Mouse (Mus musculus): ENCODE measurements around the gene Pias4. TPM values are rescaled to one million over a fixed set of nuclear protein-coding genes. Genes with fewer than 3 reads are reported as not detected.
A peak's percentile ranks its signal among the peaks of the same experiment; 100 is the strongest.

The Pias4 gene
- polyA plus RNA-seq, 1 experiment from 2014 or later = 59.2 TPM

DNA sequence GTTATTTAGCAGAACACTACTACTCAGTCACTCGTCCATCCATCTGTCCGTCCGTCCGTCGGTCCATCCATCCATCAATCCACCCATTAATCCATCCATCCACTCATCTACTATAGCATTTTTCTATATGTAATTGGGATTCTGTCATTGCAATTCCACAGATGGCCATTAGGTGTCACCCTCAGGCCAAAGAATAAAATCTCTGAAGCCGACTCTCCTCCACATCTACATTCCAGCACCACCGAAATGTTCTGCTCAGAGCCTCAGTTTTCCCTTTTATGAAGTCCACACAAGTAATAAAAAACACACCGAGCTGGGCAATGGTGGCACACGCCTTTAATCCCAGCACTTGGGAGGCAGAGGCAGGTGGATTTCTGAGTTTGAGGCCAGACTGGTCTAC, 30.5 kb upstream of the Pias4 start:
- no peaks in the 10 kb centered on the region for H3K9me3 ChIP-seq
- H3K27ac ChIP-seq = no peak overlapping the region
- no peak overlapping the region for H3K4me2 ChIP-seq
- peaks cover 3% of the 10 kb centered on the region for H3K4me1 ChIP-seq
- no peak for ATAC-seq (replicated peaks)
- no peak overlapping the region for H3K4me3 ChIP-seq
- WGBS = 0% methylated on average over 9 of the region's 9 CpGs
- no peaks in the 10 kb centered on the region for H3K36me3 ChIP-seq (replicated peaks)
- no peak overlapping the region for H3K9ac ChIP-seq
- H3K27me3 ChIP-seq (replicated peaks) = peaks cover 22% of the 10 kb centered on the region

- no peak for ATAC-seq (replicated peaks)
- Histone ChIP-seq H3K9me3 (no peaks in the 10 kb centered on the region), H3K9ac (no peak overlapping the region), H3K4me3 (no peak overlapping the region), H3K27me3 (replicated peaks) (peaks cover 22% of the 10 kb centered on the region), H3K4me2 (no peak overlapping the region), H3K27ac (no peak overlapping the region), H3K4me1 (peaks cover 6% of the 10 kb centered on the region), H3K36me3 (replicated peaks) (no peaks in the 10 kb centered on the region)
- 51% methylated on average over 6 of the region's 6 CpGs for WGBS
Measured at GRCm38 (mm10) chr10:81197305-81197704, 29.6 kb upstream of the Pias4 start.

- H3K9ac ChIP-seq = no peak overlapping the region
- peaks cover 22% of the 10 kb centered on the region for H3K27me3 ChIP-seq (replicated peaks)
- WGBS = 71% methylated on average over 11 of the region's 11 CpGs
- H3K36me3 ChIP-seq (replicated peaks) = no peaks in the 10 kb centered on the region
- ATAC-seq (replicated peaks) = no peak
- H3K27ac ChIP-seq = no peak overlapping the region
- H3K4me1 ChIP-seq = peaks cover 13% of the 10 kb centered on the region
- no peak overlapping the region for H3K4me2 ChIP-seq
- no peak overlapping the region for H3K4me3 ChIP-seq
- no peaks in the 10 kb centered on the region for H3K9me3 ChIP-seq
Measured at GRCm38 (mm10) chr10:81196470-81197065, 28.8 kb upstream of the Pias4 start.

DNA sequence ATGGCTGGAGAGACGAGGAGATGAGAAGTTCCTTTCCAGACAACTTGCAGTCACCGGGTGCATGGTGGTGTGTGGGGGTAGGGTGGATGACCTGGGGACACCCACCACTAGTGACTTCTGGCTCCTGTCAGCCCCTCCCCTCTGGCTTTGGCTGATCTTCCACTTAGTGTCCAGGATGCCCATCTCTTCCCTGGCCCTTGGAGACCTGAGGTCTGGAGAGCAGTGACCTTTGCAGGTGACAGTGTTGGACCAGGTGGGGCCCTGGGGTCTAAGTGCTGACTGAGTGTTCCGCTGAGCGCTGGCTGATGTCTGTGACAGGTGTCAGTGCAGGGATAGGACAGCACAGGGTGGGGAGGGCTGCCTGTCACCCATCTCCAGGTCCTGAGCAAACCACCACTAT, 27.6 kb upstream of the Pias4 start:
- H3K27ac ChIP-seq = no peak overlapping the region
- ATAC-seq (replicated peaks) = no peak
- H3K9ac ChIP-seq = no peak overlapping the region
- WGBS = 73% methylated on average over 4 of the region's 4 CpGs
- H3K4me1 ChIP-seq = peaks cover 18% of the 10 kb centered on the region
- H3K36me3 ChIP-seq (replicated peaks) = peaks cover 7% of the 10 kb centered on the region; the same call in 1 of the 2 replicates
- no peak overlapping the region for H3K4me3 ChIP-seq
- H3K27me3 ChIP-seq (replicated peaks) = peaks cover 22% of the 10 kb centered on the region
- no peaks in the 10 kb centered on the region for H3K9me3 ChIP-seq
- no peak overlapping the region for H3K4me2 ChIP-seq

DNA sequence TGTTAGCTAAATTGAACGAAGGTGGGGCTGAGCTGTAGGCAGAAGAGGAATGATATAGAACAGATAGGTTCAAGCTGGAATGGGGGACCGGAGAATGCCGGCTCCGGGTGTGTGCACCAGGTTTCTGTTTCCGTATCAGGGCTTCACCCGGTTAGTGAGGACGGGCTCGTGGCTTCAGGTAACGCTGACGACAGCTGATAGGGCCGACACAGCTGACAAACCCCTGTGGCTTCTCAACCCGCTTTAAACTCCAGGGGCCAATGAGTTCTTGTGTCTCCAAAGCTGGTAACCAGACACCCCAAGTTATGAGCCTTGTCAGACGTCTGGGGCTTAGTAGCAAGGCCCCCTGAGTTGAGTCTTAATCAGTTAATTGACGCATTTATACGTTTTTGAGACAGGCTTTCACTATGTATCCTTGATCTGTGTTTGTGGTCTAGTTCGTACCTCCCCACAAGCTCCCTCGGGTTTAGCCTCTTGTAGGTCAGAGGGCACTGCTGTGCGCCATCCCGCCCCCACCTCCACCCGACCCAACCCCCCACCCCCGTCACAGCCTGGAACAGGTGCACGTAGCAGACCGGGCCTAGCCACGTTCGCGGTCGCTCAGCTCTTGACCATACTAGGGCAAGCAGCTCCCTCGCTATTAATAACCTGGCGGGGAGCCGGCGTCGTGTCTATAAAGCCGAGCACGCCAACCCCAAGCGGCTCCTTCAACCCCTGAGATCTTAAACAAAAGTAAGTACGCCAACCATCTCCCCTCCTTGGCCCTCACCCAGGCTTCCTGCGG, 26.5 kb upstream of the Pias4 start:
- peaks cover 22% of the 10 kb centered on the region for H3K27me3 ChIP-seq (replicated peaks)
- no peak overlapping the region for H3K27ac ChIP-seq
- no peak overlapping the region for H3K9ac ChIP-seq
- ATAC-seq (replicated peaks) = no peak
- H3K36me3 ChIP-seq (replicated peaks) = peaks cover 12% of the 10 kb centered on the region; the same call in 1 of the 2 replicates
- WGBS = 16% methylated on average over 37 of the region's 37 CpGs
- no peak overlapping the region for H3K4me2 ChIP-seq
- no peak overlapping the region for H3K4me3 ChIP-seq
- peaks cover 18% of the 10 kb centered on the region for H3K4me1 ChIP-seq
- H3K9me3 ChIP-seq = no peaks in the 10 kb centered on the region

DNA sequence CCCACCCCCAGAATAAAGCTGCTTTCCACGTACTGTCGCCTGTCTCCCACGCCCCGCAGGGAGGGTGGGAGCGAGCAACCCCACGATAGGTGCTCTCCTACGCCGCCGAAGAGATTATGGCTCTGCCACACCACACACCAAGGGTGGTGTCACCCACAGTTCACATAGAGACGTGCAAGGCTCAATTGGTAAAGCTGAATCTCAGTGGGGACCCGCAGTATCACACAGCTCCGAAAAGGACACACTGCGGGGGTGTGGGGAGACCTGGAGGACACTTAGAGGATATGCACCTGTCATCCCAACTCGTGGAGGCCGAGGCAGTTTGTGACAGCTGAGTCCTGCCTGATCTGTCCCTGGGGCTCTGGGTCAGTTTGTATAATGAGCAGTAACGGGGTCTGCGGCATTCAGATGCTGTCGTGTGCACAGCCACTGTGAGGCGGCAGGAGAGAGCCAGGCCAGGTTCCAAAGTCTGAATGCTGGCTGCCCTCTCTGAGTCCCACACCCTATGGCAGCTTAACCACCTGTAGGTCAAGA, 25.3 kb upstream of the Pias4 start:
- H3K27me3 ChIP-seq (replicated peaks) = peaks cover 22% of the 10 kb centered on the region
- peak; percentile 48 for ATAC-seq (replicated peaks)
- H3K9me3 ChIP-seq = no peaks in the 10 kb centered on the region

GRCm38 (mm10) chr10:81192270-81192967, 24.7 kb upstream of the Pias4 start:
- peaks cover 12% of the 10 kb centered on the region; the same call in 1 of the 2 replicates for H3K36me3 ChIP-seq (replicated peaks)
- peak overlapping the region; percentile 93 for H3K4me2 ChIP-seq
- peak overlapping the region; percentile 63 for H3K9ac ChIP-seq
- H3K4me1 ChIP-seq = peaks cover 18% of the 10 kb centered on the region
- H3K27ac ChIP-seq = peak overlapping the region; percentile 99
- under 1% methylated on average over 88 of the region's 93 CpGs for WGBS
- peak overlapping the region; percentile 65 for H3K4me3 ChIP-seq
- H3K27me3 ChIP-seq (replicated peaks) = peaks cover 22% of the 10 kb centered on the region
- peak; percentile 88 for ATAC-seq (replicated peaks)
- no peaks in the 10 kb centered on the region for H3K9me3 ChIP-seq

More for the DNA sequence above, 25.3 kb upstream of the Pias4 start:
- Histone ChIP-seq H3K36me3 (replicated peaks) (peaks cover 12% of the 10 kb centered on the region; the same call in 1 of the 2 replicates), H3K4me3 (peak overlapping the region; percentile 65), H3K27ac (peak overlapping the region; percentile 99), H3K4me2 (peak overlapping the region; percentile 93), H3K4me1 (peaks cover 18% of the 10 kb centered on the region), H3K9ac (peak overlapping the region; percentile 63)
- 3% methylated on average over 19 of the region's 19 CpGs for WGBS

GRCm38 (mm10) chr10:81191342-81191982, 23.7 kb upstream of the Pias4 start:
- H3K4me1 ChIP-seq = peaks cover 18% of the 10 kb centered on the region
- H3K9me3 ChIP-seq = no peaks in the 10 kb centered on the region
- H3K27me3 ChIP-seq (replicated peaks) = peaks cover 14% of the 10 kb centered on the region
- 90% methylated on average over 18 of the region's 18 CpGs for WGBS
- no peak overlapping the region for H3K4me3 ChIP-seq
- no peak for ATAC-seq (replicated peaks)
- peaks cover 19% of the 10 kb centered on the region; the same call in 1 of the 2 replicates for H3K36me3 ChIP-seq (replicated peaks)
- peak overlapping the region; percentile 99 for H3K27ac ChIP-seq
- H3K4me2 ChIP-seq = peak overlapping the region; percentile 93
- no peak overlapping the region for H3K9ac ChIP-seq

DNA sequence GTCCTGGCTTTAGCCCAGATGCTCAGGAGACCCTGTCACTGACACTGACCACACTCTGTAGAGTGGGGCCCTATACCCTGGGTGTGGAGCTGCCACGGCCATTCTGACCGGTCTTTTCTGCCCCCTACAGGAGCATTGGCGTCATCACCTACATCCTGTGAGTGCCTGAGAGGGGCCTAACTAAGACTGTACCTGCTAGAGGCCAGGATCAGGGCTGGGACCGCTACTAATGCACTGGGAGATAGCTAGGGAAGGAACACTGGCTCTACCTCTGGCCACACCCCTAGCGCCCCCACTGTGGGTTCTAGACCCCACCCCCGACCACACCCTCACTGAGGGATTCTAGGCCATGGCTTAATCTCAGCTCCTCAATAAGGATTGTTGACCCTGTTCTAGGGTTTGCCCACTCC, 23.2 kb upstream of the Pias4 start:
- H3K4me1 ChIP-seq = peaks cover 18% of the 10 kb centered on the region
- no peak overlapping the region for H3K27ac ChIP-seq
- 78% methylated on average over 6 of the region's 6 CpGs for WGBS
- no peak overlapping the region for H3K9ac ChIP-seq
- H3K36me3 ChIP-seq (replicated peaks) = peaks cover 20% of the 10 kb centered on the region; the same call in 1 of the 2 replicates
- H3K9me3 ChIP-seq = no peaks in the 10 kb centered on the region
- ATAC-seq (replicated peaks) = no peak
- no peak overlapping the region for H3K4me3 ChIP-seq
- peaks cover 10% of the 10 kb centered on the region for H3K27me3 ChIP-seq (replicated peaks)
- no peak overlapping the region for H3K4me2 ChIP-seq

GRCm38 (mm10) chr10:81190236-81190911, 22.7 kb upstream of the Pias4 start:
- WGBS = 68% methylated on average over 31 of the region's 31 CpGs
- H3K4me2 ChIP-seq = no peak overlapping the region
- peaks cover 22% of the 10 kb centered on the region; the same call in 1 of the 2 replicates for H3K36me3 ChIP-seq (replicated peaks)
- H3K4me3 ChIP-seq = no peak overlapping the region
- no peak overlapping the region for H3K27ac ChIP-seq
- H3K9ac ChIP-seq = no peak overlapping the region
- peaks cover 4% of the 10 kb centered on the region for H3K27me3 ChIP-seq (replicated peaks)
- ATAC-seq (replicated peaks) = no peak
- no peaks in the 10 kb centered on the region for H3K9me3 ChIP-seq
- H3K4me1 ChIP-seq = peaks cover 18% of the 10 kb centered on the region

DNA sequence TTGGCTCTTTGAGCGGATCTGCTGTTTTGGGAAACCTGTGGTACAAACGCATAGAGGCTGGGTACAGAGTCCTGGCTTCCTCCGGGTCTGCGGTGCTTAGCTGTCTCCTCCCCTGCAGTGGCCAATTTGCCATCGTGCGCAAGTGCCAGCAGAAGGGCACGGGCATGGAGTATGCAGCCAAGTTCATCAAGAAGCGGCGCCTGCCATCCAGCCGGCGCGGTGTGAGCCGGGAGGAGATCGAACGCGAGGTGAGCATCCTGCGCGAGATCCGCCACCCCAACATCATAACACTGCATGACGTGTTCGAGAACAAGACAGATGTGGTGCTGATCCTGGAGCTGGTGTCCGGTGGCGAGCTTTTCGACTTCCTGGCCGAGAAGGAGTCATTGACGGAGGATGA, 22.1 kb upstream of the Pias4 start:
- Histone ChIP-seq H3K27ac (no peak overlapping the region), H3K4me3 (no peak overlapping the region), H3K4me1 (peaks cover 18% of the 10 kb centered on the region), H3K27me3 (replicated peaks) (no peaks in the 10 kb centered on the region), H3K4me2 (no peak overlapping the region), H3K9ac (no peak overlapping the region), H3K36me3 (replicated peaks) (peaks cover 24% of the 10 kb centered on the region; the same call in 1 of the 2 replicates), H3K9me3 (no peaks in the 10 kb centered on the region)
- 79% methylated on average over 26 of the region's 26 CpGs for WGBS
- ATAC-seq (replicated peaks) = no peak
